Mouse (Mus musculus): ENCODE measurements around the gene Gm20547. TPM values are rescaled to one million over a fixed set of nuclear protein-coding genes. Genes with fewer than 3 reads are reported as not detected.
A peak's percentile ranks its signal among the peaks of the same experiment; 100 is the strongest.
"Not testable (repeated sequence)": the region's sequence is repeated elsewhere in the genome, so short reads cannot be mapped to it uniquely, and the experiment has no call there.

Gm20547 gene
- polyA plus RNA-seq, 1 experiment from 2014 or later, result not detected

DNA sequence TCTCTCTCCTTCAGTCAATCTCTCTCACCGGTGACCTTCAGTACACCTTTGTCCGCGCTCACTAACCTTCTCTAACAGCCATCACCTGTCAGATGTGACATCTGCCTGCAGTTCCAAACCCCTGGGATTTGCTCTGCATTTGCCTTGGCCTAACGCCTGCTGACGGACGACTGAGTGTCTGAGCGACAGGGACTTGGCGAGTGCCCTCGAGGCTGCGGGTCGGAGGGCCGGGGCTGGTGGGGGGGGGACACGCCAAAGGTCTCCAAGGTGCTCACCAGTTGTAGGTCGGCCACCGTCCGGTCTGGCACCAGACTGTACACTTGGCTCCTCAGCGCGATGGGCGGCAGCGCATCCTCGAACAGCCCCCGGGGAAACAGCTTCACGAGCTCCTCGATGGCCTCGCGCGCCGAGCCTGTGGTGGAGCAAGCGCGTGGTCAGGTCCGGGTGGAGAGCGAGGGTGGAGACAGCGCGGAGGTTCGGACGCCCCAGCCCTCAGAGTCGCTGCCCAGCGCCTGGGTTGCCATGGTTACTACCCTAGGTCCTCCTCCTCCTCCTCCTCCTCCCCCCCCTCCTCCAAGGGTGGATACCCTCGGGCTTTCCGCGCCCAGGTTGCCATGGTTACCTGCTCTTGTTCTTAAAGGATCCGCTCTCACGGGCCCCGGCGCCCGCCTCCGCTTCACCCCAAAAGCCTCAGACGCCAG, 45.5 kb downstream of the Gm20547 start:
- WGBS, result 3% methylated on average over 37 of the region's 48 CpGs
- H3K4me2 ChIP-seq (ENCODE audit: low read length), result peak overlapping the region; percentile 99
- H3K4me3 ChIP-seq (ENCODE audit: low read depth, low read length), result peak overlapping the region; percentile 80
- H3K9ac ChIP-seq (ENCODE audit: low read depth, low read length), result peak overlapping the region; percentile 85
- H3K4me1 ChIP-seq (ENCODE audit: control insufficient read depth, insufficient read depth, low read length), result peaks cover 26% of the 10 kb centered on the region
- H3K27me3 ChIP-seq (ENCODE audit: control insufficient read depth, insufficient read depth, low read depth, low read length), result no peaks in the 10 kb centered on the region
- peak; percentile 77 for ATAC-seq
- H3K9me3 ChIP-seq (replicated peaks; ENCODE audit: control insufficient read depth, low read length, poor library complexity, severe bottlenecking), result no peaks in the 10 kb centered on the region
- peak overlapping the region; percentile 86 for H3K27ac ChIP-seq (ENCODE audit: low read length)
- H3K36me3 ChIP-seq (ENCODE audit: control insufficient read depth, insufficient read depth, low read length), result peaks cover 20% of the 10 kb centered on the region

DNA sequence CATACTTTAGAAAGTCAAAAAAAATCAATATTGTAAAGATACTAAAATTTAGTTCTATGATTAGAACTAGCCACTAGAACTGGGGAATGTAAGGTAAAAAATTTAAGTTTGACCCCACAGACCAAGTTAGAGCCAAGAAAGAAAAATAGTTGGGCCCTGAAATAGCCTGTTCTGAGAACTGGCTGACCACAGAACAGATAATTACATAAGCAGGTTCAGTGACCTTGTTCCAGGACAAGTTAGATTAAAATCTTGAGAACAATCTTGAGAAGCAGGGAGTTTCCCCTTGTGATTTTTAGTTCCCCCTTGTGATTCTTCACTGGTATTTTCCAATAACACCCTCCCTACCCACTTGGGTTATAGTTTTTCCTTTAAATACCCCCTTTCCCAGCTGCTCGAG, 51.1 kb downstream of the Gm20547 start:
- H3K9ac ChIP-seq (ENCODE audit: low read depth, low read length); H3K4me3 ChIP-seq (ENCODE audit: low read depth, low read length); H3K27ac ChIP-seq (ENCODE audit: low read length); ATAC-seq; H3K9me3 ChIP-seq (replicated peaks; ENCODE audit: control insufficient read depth, low read length, poor library complexity, severe bottlenecking); H3K27me3 ChIP-seq (ENCODE audit: control insufficient read depth, insufficient read depth, low read depth, low read length); H3K4me2 ChIP-seq (ENCODE audit: low read length): not testable (repeated sequence)
- H3K4me1 ChIP-seq (ENCODE audit: control insufficient read depth, insufficient read depth, low read length), result peaks cover 12% of the 10 kb centered on the region
- WGBS, result 94% methylated on average over 1 of the region's 1 CpGs
- peaks cover 29% of the 10 kb centered on the region for H3K36me3 ChIP-seq (ENCODE audit: control insufficient read depth, insufficient read depth, low read length)

DNA sequence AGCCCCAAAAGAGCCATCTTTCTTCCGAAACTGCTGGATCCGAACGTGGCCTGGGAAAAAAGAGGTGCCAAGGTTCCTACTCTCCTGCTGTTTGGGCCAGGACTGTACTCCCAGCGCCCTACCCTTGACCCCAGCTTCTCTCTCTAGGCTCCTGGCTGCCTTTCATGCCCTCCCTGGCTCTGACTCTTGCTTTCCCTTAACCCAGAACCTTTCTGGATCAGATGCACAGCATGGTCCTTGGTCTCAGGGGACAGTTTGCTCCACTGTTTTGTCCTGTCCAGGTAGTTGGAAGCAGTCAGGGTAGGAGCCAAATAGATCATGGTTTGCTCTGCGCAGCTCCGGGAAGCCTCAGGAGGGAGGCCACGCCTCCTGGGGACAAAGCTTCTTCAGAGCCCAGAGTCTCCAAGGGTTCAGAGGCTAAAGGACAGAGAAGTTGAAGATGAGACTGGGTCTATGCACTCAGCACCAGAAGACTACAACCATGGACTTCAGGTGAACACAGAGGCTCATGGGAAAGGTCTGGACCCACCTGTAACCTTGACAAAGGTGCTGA, 66.9 kb downstream of the Gm20547 start:
- WGBS, result 76% methylated on average over 7 of the region's 7 CpGs

DNA sequence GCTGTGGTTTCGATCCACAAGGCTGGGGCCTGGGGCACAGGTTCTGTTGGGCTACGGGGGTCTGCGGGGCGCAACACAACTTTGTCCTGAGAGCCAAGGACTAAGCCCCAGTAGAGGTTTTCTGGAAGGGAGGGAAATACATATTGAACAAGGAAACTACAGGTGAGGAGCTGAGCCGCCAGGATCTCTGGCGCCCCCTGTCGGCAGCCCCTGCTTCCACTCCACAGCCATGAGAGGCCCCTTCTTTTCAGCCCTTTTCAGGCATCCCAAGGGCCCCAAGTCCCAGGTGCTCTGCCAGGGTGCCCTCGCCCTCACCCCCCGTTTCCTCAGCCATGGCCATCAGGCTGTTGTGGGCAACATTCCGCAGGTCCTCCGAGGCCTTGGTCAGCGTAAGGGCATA, 68.1 kb downstream of the Gm20547 start:
- not testable (repeated sequence) for H3K36me3 ChIP-seq (ENCODE audit: control insufficient read depth, insufficient read depth, low read length); H3K27ac ChIP-seq (ENCODE audit: low read length); H3K27me3 ChIP-seq (ENCODE audit: control insufficient read depth, insufficient read depth, low read depth, low read length); H3K4me2 ChIP-seq (ENCODE audit: low read length); H3K4me1 ChIP-seq (ENCODE audit: control insufficient read depth, insufficient read depth, low read length); ATAC-seq; H3K9me3 ChIP-seq (replicated peaks; ENCODE audit: control insufficient read depth, low read length, poor library complexity, severe bottlenecking); H3K4me3 ChIP-seq (ENCODE audit: low read depth, low read length); H3K9ac ChIP-seq (ENCODE audit: low read depth, low read length)
- WGBS, result 56% methylated on average over 11 of the region's 12 CpGs

More for the DNA sequence above, 66.9 kb downstream of the Gm20547 start:
- ATAC-seq, result no peak
- Histone ChIP-seq H3K27me3 (ENCODE audit: control insufficient read depth, insufficient read depth, low read depth, low read length) (no peaks in the 10 kb centered on the region), H3K4me3 (ENCODE audit: low read depth, low read length) (no peak overlapping the region), H3K4me2 (ENCODE audit: low read length) (no peak overlapping the region), H3K4me1 (ENCODE audit: control insufficient read depth, insufficient read depth, low read length) (no peaks in the 10 kb centered on the region), H3K9ac (ENCODE audit: low read depth, low read length) (no peak overlapping the region), H3K27ac (ENCODE audit: low read length) (no peak overlapping the region), H3K9me3 (replicated peaks; ENCODE audit: control insufficient read depth, low read length, poor library complexity, severe bottlenecking) (no peaks in the 10 kb centered on the region), H3K36me3 (ENCODE audit: control insufficient read depth, insufficient read depth, low read length) (no peaks in the 10 kb centered on the region)

- Histone ChIP-seq H3K27me3 (ENCODE audit: control insufficient read depth, insufficient read depth, low read depth, low read length) (no peaks in the 10 kb centered on the region), H3K4me2 (ENCODE audit: low read length) (no peak overlapping the region), H3K9ac (ENCODE audit: low read depth, low read length) (no peak overlapping the region), H3K36me3 (ENCODE audit: control insufficient read depth, insufficient read depth, low read length) (no peaks in the 10 kb centered on the region), H3K9me3 (replicated peaks; ENCODE audit: control insufficient read depth, low read length, poor library complexity, severe bottlenecking) (no peaks in the 10 kb centered on the region), H3K4me1 (ENCODE audit: control insufficient read depth, insufficient read depth, low read length) (no peaks in the 10 kb centered on the region), H3K27ac (ENCODE audit: low read length) (no peak overlapping the region), H3K4me3 (ENCODE audit: low read depth, low read length) (no peak overlapping the region)
- no peak for ATAC-seq
- WGBS, result 73% methylated on average over 15 of the region's 15 CpGs
These were observed 70.6 kb downstream of the Gm20547 start for GRCm38 (mm10) chr17:34811275-34811674.

DNA sequence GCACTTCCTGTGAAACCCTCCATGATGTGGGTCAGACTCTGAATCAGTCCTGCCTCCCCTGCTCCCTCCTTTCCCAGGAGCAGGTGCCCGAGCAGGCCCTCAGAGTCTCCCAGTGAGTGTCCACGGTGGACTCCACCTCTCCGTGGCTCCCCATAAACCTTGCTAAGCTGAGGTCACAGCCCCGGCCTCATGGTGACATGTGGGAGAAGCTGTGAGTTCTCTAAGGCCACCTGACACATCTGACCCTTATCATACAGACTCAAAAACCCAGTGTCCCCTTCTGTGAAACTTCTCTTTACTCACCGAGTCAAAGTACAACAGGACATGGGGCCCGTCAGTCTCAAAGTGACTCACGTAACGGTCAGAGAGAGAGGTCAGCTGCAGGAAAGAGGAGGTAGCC, 71.0 kb downstream of the Gm20547 start:
- not testable (repeated sequence) for H3K27ac ChIP-seq (ENCODE audit: low read length); H3K4me2 ChIP-seq (ENCODE audit: low read length); H3K36me3 ChIP-seq (ENCODE audit: control insufficient read depth, insufficient read depth, low read length); H3K27me3 ChIP-seq (ENCODE audit: control insufficient read depth, insufficient read depth, low read depth, low read length); ATAC-seq; H3K9ac ChIP-seq (ENCODE audit: low read depth, low read length); H3K4me1 ChIP-seq (ENCODE audit: control insufficient read depth, insufficient read depth, low read length); H3K9me3 ChIP-seq (replicated peaks; ENCODE audit: control insufficient read depth, low read length, poor library complexity, severe bottlenecking); H3K4me3 ChIP-seq (ENCODE audit: low read depth, low read length)
- WGBS, result 81% methylated on average over 8 of the region's 8 CpGs

DNA sequence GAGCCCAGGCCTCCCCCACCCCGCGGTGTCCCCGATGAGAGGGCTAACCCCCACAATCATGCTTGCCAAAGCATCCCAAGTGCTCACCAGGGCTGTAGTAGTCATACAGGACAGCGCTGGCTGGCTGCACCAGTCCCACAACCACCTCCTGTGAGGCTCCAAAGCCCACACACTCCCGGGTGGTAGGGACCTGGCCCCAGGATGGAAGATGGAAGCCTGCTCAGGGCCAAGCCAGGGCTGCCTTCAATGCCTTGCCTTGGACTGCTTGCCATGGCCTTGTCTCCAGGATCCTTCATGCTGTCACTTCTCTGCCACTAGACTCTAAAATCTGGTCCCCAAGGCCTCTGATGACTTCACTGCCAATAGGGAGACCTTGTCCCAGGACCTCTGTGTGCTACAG, 71.4 kb downstream of the Gm20547 start:
- H3K27ac ChIP-seq (ENCODE audit: low read length); H3K9me3 ChIP-seq (replicated peaks; ENCODE audit: control insufficient read depth, low read length, poor library complexity, severe bottlenecking); H3K4me3 ChIP-seq (ENCODE audit: low read depth, low read length); H3K27me3 ChIP-seq (ENCODE audit: control insufficient read depth, insufficient read depth, low read depth, low read length); H3K9ac ChIP-seq (ENCODE audit: low read depth, low read length); H3K36me3 ChIP-seq (ENCODE audit: control insufficient read depth, insufficient read depth, low read length); H3K4me2 ChIP-seq (ENCODE audit: low read length); H3K4me1 ChIP-seq (ENCODE audit: control insufficient read depth, insufficient read depth, low read length); ATAC-seq: not testable (repeated sequence)
- 92% methylated on average over 5 of the region's 5 CpGs for WGBS

DNA sequence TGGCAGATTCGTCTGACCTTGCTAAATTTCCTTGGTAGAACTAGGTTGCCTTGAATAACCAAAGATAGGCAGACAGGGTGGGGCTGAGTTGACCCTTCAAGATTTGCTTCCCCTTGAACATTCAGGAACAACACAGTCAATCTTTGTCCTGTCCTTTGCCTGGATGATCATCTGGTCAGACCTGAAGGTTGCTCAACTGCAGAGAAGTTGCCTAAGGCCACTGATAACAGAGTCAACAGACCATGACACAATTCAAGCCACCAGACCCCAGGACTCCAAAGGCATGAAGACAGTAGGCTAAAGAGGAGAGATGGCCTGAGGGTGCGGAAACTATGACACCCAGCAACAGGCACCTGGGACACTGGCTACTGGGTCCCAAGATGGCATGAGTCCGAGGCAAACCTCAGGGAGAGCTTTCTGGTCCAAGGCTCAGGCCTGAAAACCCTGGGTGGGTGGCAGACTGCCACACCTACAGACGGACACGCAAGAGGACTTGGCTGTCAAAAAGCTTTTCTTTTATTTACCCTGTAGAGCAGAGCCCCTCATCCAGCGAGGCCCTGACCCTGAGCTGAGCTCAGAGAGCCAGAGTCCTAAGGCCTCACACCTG, 73.1 kb downstream of the Gm20547 start:
- Histone ChIP-seq H3K4me2 (ENCODE audit: low read length) (no peak overlapping the region), H3K27ac (ENCODE audit: low read length) (no peak overlapping the region), H3K4me3 (ENCODE audit: low read depth, low read length) (no peak overlapping the region), H3K36me3 (ENCODE audit: control insufficient read depth, insufficient read depth, low read length) (no peaks in the 10 kb centered on the region), H3K9ac (ENCODE audit: low read depth, low read length) (no peak overlapping the region), H3K27me3 (ENCODE audit: control insufficient read depth, insufficient read depth, low read depth, low read length) (no peaks in the 10 kb centered on the region), H3K4me1 (ENCODE audit: control insufficient read depth, insufficient read depth, low read length) (no peaks in the 10 kb centered on the region), H3K9me3 (replicated peaks; ENCODE audit: control insufficient read depth, low read length, poor library complexity, severe bottlenecking) (no peaks in the 10 kb centered on the region)
- WGBS, result 84% methylated on average over 6 of the region's 6 CpGs
- no peak for ATAC-seq

DNA sequence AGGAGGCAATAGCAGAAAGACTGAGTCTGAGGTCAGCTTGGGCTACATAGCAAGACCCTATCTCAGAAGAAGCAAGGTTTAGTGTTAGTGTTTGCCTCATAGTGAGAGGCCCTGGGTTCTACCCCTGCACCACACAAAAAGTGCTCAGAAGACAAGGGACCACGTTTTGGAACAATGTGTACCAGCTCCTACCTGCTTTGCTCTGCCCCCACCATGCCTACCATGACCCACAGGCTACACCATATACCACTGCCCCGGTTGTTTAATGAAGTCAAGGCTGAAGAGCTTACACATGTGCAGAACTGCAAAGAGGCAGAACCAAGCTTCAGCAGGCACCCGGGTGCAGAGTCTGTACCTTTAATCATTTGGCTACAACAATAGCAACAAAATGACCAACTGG, 74.7 kb downstream of the Gm20547 start:
- no peak overlapping the region for H3K27ac ChIP-seq (ENCODE audit: low read length)
- ATAC-seq, result no peak
- no peaks in the 10 kb centered on the region for H3K4me1 ChIP-seq (ENCODE audit: control insufficient read depth, insufficient read depth, low read length)
- no peak overlapping the region for H3K4me2 ChIP-seq (ENCODE audit: low read length)
- 66% methylated on average over 3 of the region's 3 CpGs for WGBS
- H3K9me3 ChIP-seq (replicated peaks; ENCODE audit: control insufficient read depth, low read length, poor library complexity, severe bottlenecking), result no peaks in the 10 kb centered on the region
- no peaks in the 10 kb centered on the region for H3K36me3 ChIP-seq (ENCODE audit: control insufficient read depth, insufficient read depth, low read length)
- H3K27me3 ChIP-seq (ENCODE audit: control insufficient read depth, insufficient read depth, low read depth, low read length), result no peaks in the 10 kb centered on the region
- H3K9ac ChIP-seq (ENCODE audit: low read depth, low read length), result no peak overlapping the region
- no peak overlapping the region for H3K4me3 ChIP-seq (ENCODE audit: low read depth, low read length)

All from midbrain, embryonic 16.5 days (tissue).